Mouse (Mus musculus) cerebellum, adult 9-11 months (tissue): ENCODE measurements around the gene Ncor2.
A peak's percentile ranks its signal among the peaks of the same experiment; 100 is the strongest.

ENCODE experiments used
- DNase-seq: peaks from one replicate; pipeline ENCODE4 v3.0.0; 2022

The Ncor2 gene

GRCm38 (mm10) chr5:125085097-125085617 is 93.9 kb downstream of the Ncor2 start:
- no peak for DNase-seq

DNA sequence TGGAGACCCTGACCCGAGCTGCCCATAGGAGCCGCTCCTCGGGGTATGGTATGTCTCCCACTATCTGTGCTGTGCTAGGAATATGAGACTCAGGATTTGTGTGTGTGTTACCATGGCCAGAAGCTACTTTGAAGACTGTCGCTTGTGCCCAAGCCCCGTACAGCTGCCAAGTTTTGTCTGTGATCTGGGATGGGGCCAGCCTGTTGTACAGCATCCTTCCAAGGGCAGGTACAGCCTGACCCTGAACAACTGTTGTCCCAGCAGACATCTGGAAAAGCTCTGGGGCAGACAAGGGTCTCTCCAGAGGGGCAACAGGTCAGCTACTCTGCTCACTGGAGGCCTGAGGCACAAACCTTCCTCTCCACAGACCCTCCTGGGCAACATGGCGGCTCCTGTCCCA is 95.3 kb downstream of the Ncor2 start:
- DNase-seq: no peak

- DNase-seq: peak; percentile 86
These were observed 97.5 kb downstream of the Ncor2 start for GRCm38 (mm10) chr5:125081318-125082101.

- no peak for DNase-seq
These were observed 98.2 kb downstream of the Ncor2 start for GRCm38 (mm10) chr5:125080787-125081317.

GRCm38 (mm10) chr5:125080352-125080751 is 98.7 kb downstream of the Ncor2 start:
- no peak for DNase-seq

DNA sequence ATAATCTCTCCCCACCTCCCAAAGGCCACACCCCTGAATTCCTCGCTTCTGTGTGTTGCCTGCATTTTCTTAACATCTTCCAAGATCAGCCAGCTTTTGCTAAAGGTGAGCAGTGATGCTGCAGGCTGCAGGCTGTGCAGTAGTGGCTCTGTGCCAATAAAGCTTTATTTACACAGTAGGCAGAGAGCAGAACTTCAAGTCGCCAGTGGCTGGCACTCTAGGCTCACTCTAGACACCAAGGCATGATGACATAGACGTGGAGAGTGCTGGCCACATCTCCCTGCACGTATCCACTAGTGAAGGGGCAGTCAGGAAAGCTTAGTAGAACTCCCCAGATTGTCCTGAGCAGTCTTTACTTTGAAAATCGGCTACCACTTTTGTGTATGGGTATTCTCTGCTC is 100.8 kb downstream of the Ncor2 start:
- DNase-seq: no peak

DNA sequence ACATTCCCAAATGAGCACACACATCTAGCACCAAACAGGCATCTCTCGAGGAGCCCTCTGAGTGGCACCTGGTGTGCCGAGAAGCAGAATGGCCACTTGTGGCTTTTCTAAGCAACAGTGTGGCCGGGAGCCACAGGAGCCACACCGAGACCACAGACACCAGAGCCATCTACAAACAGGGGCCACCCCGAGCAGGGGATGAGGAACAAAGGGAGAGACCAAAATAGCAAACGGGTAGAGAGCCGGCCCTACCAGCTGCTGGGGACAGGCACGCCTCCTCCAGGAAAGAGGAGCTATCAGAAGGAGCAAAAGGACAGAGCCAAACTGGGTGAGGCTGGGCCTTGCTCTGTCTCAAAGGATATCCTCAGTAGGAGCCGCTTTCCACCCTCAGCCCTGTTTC is 102.8 kb downstream of the Ncor2 start:
- no peak for DNase-seq

DNA sequence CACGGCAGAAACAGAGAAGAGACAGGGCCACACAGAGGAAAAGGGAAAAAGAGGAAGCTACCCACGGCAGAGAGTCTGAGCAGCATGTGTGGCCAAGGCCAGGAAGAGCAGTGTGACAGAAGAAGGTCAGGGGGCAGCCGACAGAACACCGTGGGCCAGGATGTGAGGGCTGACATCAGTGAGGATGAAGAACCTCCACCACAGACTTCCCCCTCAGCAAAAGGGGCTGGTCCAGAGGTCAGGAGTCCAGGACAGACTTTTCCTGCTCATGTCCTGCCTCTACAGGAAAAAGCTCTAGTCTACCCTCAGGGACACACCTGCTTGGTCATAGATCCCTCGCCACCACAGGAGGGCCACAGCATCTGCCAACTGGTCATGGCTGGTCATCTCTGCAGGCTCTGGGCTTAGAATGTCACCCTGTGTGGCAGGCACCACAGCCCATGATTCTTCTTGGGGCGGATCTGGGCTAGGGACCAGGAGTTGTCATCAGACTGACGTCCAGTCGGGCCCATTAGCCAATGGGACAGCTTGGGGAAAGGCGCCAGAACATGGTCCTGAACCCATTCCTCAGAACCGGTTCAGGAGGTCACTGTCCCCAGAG is 104.3 kb downstream of the Ncor2 start:
- DNase-seq: peak; percentile 26

GRCm38 (mm10) chr5:125073896-125074295 is 105.1 kb downstream of the Ncor2 start:
- no peak for DNase-seq

GRCm38 (mm10) chr5:125073335-125073734 is 105.7 kb downstream of the Ncor2 start:
- DNase-seq: no peak

DNA sequence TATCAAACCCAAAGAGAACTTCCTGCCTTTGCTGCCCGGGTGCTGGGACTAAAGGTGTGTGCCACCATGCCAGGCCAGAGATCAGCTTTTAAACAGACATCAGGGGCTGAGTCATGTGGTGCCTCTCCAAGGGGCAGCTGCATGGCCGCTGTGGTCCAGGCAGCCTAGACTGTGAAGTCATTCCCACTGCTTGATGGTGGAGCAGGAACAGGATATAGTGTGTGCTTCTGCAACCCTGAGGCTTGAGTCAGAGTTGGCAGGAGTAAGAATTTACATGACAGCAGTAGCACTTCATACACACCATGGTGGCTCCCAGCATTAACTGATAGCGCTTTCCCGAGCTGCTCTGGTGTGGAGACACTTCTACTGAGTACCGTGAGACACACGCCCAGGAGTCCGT is 106.6 kb downstream of the Ncor2 start:
- DNase-seq: no peak

- no peak for DNase-seq
These were observed 107.1 kb downstream of the Ncor2 start for GRCm38 (mm10) chr5:125071919-125072318.

- peak; percentile 74 for DNase-seq
These were observed 108.6 kb downstream of the Ncor2 start for GRCm38 (mm10) chr5:125070399-125070798.

GRCm38 (mm10) chr5:125069916-125070315 is 109.1 kb downstream of the Ncor2 start:
- no peak for DNase-seq

DNA sequence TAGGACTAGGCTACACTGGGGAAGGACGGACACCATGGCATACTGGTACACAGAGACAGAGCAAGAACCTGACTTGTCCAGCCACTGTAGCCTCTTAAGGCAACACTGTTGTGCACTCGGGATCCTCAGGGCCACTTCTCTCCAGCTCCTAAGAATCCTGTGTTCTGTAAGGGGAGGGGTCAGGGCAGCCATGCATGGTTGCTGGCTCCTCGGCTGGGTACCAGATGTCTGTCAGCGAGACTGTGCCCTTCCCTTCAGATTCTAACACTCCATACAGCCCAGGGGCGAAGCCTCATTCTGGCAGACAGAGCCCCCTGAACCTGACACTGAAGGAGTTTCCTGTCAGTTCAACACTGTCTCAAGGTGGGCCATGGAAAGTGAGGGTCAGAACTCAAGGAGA is 109.6 kb downstream of the Ncor2 start:
- no peak for DNase-seq

DNA sequence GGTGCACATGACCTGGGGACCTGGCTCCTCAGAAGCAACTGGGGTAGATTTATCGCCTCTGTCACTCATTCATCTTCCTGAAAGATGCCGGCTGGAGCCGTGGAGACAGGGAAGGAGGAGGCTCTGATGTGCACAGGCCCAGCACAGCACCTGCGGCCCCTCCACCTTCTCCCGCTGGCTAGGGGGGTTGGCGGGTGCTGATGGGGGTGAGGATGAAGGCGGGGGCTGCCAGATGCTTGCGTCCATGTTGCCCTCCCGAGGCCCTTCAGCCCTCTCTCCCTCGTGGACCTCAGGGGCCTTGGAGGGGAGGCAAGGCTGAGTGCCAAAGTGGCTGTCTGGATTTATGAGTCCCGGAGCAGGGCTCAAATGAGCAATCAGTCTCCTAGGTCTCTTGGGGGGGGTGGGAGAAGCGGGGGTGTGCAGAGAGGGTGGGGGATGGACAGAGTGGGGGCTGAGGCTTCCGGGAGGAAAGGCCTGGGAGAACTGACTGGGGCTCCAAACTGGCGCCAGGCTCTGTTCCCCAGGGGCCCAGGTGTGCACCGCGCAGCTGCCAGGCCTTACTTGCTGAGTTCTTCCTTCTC is 110.6 kb downstream of the Ncor2 start:
- no peak for DNase-seq

GRCm38 (mm10) chr5:125067673-125068072 is 111.3 kb downstream of the Ncor2 start:
- no peak for DNase-seq

- peak; percentile 69 for DNase-seq
These were observed 112.2 kb downstream of the Ncor2 start for GRCm38 (mm10) chr5:125066479-125067471.

- peak; percentile 65 for DNase-seq
These were observed 116.0 kb downstream of the Ncor2 start for GRCm38 (mm10) chr5:125063015-125063414.

DNA sequence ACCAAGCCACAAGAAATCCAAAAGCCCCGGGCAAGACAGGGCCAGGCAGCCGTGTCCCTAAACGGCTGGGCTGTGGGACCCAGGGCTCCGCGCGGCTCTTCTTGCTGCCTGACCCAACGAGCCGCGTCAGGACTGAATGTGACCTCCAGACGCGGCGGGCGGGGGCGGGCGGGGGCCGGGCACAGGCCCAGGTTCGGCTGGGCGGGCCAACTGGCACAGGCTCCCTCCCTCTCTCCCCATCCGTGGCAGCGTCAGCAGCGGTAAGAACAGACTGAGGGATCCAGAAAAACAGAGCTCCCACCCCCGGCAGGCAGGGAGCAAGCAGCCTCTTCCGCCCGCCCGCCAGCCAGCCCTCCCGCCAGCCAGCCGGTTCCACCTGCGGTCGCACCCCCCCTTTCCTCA is 120.8 kb downstream of the Ncor2 start:
- DNase-seq: peak; percentile 85

GRCm38 (mm10) chr5:125057555-125058266 is 121.3 kb downstream of the Ncor2 start:
- DNase-seq: peak; percentile 55
